Comparison of ENCODE assay signal across 25 mouse cellular contexts in genomic region chr2:31092939-31093338, GRCm38 (mm10).
"Had no signal": no experiment of that assay in that cellular context is flagged by ENCODE, and none has a peak within 500 bp of the region (broad histone marks: within the 10 kb centered on the region; RNA-seq: fewer than 3 reads in every experiment).

No protein-coding gene starts in this region.

- ATAC-seq: hindbrain, embryonic 16.5 days; intestine, embryonic 16.5 days had no signal

- H3K9ac ChIP-seq: heart, embryonic 12.5 days; hindbrain, embryonic 12.5 days; hindbrain, embryonic 14.5 days; kidney, embryonic 15.5 days; limb, embryonic 13.5 days; limb, embryonic 15.5 days had no signal

- H3K27ac ChIP-seq: gastrocnemius, adult 2 months; heart, embryonic 10.5 days; hindbrain, embryonic 10.5 days; hindbrain, embryonic 12.5 days; hindbrain, embryonic 14.5 days; kidney, embryonic 15.5 days; kidney, postnatal 0 days; limb, embryonic 13.5 days; limb, embryonic 15.5 days had no signal

- H3K4me2 ChIP-seq: heart, embryonic 12.5 days; hindbrain, embryonic 12.5 days; hindbrain, embryonic 14.5 days; kidney, embryonic 15.5 days; limb, embryonic 13.5 days; limb, embryonic 15.5 days had no signal

- H3K4me3 ChIP-seq: gastrocnemius, adult 2 months; heart, embryonic 10.5 days; heart, embryonic 12.5 days; hindbrain, embryonic 10.5 days; hindbrain, embryonic 12.5 days; kidney, embryonic 15.5 days; limb, embryonic 13.5 days; limb, embryonic 15.5 days had no signal

- DNase-seq: gastrocnemius, adult 2 months; gastrocnemius, postnatal 10 days; gastrocnemius, postnatal 25 days; heart, adult 18-20 months; heart, postnatal 10 days; heart, postnatal 4 days; kidney, adult 11 months; kidney, adult 2 months; kidney, adult 9 months; kidney, postnatal 14 days; kidney, postnatal 36 days; layer of hippocampus, adult 9-11 months; layer of hippocampus, postnatal 36 days; left cerebral cortex, postnatal 4 days had no signal

- H3K27me3 ChIP-seq: heart, embryonic 12.5 days; hindbrain, embryonic 12.5 days; kidney, embryonic 15.5 days; limb, embryonic 13.5 days; limb, embryonic 15.5 days had no signal

- H3K9me3 ChIP-seq: heart, embryonic 10.5 days; heart, embryonic 12.5 days; hindbrain, embryonic 10.5 days; hindbrain, embryonic 12.5 days; kidney, embryonic 15.5 days; limb, embryonic 13.5 days; limb, embryonic 15.5 days had no signal
